Mouse (Mus musculus): ENCODE results near the gene Grifin. TPM values are rescaled to one million over a fixed set of nuclear protein-coding genes. Genes with fewer than 3 reads are reported as not detected.

Grifin gene
- polyA plus RNA-seq, 1 experiment from 2014 or later, result 0.74 TPM

DNA sequence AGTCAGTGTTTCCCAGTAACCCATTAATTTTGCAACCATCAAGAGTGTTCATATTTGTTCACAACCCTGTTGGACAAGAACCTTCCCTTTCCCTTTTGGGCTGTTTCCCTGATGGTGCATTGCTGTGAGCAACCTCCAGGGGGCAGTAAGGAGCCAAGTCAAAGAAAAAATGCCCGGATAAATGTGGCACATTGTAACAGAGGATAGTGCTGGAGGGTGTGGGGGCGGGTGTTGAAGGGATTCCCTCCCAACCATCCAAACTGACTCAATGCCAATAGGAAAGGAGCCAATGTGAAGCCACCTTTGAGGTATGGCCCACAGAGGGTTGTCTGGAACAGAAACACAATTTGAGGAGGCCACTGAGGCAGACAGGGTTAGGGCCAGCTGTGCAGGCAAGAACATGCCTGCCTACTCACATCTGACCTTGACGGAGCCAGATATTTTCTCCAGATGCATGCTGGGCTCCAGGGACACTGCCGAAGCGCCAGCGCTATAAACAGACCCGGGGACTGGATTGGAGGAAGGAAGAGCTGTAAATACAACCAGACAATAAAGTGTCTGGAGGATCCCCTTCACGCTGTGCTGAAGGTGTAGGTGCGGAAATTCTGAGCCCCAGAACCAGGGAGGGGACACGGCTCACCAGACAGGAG, 3.6 kb upstream of the Grifin start:
- Histone ChIP-seq H3K36me3 (ENCODE audit: control insufficient read depth, insufficient read depth, low read length) (no peaks in the 10 kb centered on the region), H3K4me1 (ENCODE audit: control insufficient read depth, insufficient read depth, low read length) (no peaks in the 10 kb centered on the region), H3K9me3 (replicated peaks; ENCODE audit: control insufficient read depth, low read length) (no peaks in the 10 kb centered on the region), H3K27me3 (ENCODE audit: control insufficient read depth, insufficient read depth, low read length) (peaks cover 6% of the 10 kb centered on the region; the same call in 1 of the 2 replicates), H3K4me3 (ENCODE audit: low read depth, low read length) (no peak overlapping the region), H3K27ac (ENCODE audit: low read depth, low read length) (no peak overlapping the region), H3K4me2 (no peak overlapping the region), H3K9ac (ENCODE audit: low read depth, low read length) (no peak overlapping the region)
- no peak for ATAC-seq (replicated peaks; ENCODE audit: insufficient number of reproducible peaks, low FRiP score, low TSS enrichment)
- WGBS (ENCODE audit: insufficient replicate concordance), result 47% methylated on average over 10 of the region's 10 CpGs

DNA sequence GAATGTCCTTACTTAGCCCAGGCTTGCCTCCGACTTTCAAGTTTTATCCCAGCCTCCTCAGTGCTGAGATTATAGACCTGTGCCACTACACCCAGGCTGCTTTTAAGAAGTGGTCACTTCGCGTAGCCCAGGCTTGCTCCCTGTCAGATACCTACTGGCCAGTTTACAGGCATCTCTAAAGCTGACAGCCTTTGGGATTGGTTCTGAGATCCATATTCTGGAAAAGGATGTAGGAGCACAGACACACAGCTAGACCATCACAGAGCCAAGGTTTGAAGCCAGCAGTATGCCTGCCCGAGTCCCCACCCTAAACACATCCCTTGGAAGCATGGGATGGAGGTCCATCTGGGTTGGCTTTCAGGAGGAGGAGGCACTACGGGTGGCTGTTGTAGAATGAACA, 2.9 kb upstream of the Grifin start:
- 82% methylated on average over 5 of the region's 5 CpGs for WGBS (ENCODE audit: insufficient replicate concordance)
- Histone ChIP-seq H3K9me3 (replicated peaks; ENCODE audit: control insufficient read depth, low read length) (no peaks in the 10 kb centered on the region), H3K4me2 (no peak overlapping the region), H3K4me3 (ENCODE audit: low read depth, low read length) (no peak overlapping the region), H3K4me1 (ENCODE audit: control insufficient read depth, insufficient read depth, low read length) (no peaks in the 10 kb centered on the region), H3K27ac (ENCODE audit: low read depth, low read length) (no peak overlapping the region), H3K27me3 (ENCODE audit: control insufficient read depth, insufficient read depth, low read length) (peaks cover 6% of the 10 kb centered on the region; the same call in 1 of the 2 replicates), H3K36me3 (ENCODE audit: control insufficient read depth, insufficient read depth, low read length) (no peaks in the 10 kb centered on the region), H3K9ac (ENCODE audit: low read depth, low read length) (no peak overlapping the region)
- no peak for ATAC-seq (replicated peaks; ENCODE audit: insufficient number of reproducible peaks, low FRiP score, low TSS enrichment)

DNA sequence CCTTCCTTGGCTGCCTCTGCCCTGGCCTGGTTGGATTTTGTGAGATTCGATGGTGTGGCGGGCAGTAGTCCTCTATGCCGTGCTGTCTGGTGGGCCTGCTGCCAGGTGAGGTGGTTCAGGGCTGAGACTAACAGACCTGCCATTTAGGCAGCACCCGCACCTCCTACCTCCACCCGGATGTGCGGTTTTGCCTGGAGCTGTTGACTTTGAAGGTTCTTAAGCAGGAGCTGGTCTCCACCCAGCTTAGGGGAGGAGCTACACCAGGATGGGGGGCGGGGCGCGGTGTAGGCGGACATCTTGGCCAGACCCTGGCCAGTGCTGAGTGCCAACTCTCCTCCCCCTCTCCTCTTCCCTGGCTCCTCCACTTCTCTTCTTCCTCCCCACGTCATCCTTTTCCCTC, 2.5 kb upstream of the Grifin start:
- Histone ChIP-seq H3K9me3 (replicated peaks; ENCODE audit: control insufficient read depth, low read length) (no peaks in the 10 kb centered on the region), H3K4me3 (ENCODE audit: low read depth, low read length) (no peak overlapping the region), H3K27ac (ENCODE audit: low read depth, low read length) (no peak overlapping the region), H3K27me3 (ENCODE audit: control insufficient read depth, insufficient read depth, low read length) (peaks cover 6% of the 10 kb centered on the region; the same call in 1 of the 2 replicates), H3K9ac (ENCODE audit: low read depth, low read length) (no peak overlapping the region), H3K36me3 (ENCODE audit: control insufficient read depth, insufficient read depth, low read length) (no peaks in the 10 kb centered on the region), H3K4me1 (ENCODE audit: control insufficient read depth, insufficient read depth, low read length) (no peaks in the 10 kb centered on the region), H3K4me2 (no peak overlapping the region)
- ATAC-seq (replicated peaks; ENCODE audit: insufficient number of reproducible peaks, low FRiP score, low TSS enrichment), result no peak
- WGBS (ENCODE audit: insufficient replicate concordance), result 50% methylated on average over 11 of the region's 11 CpGs

DNA sequence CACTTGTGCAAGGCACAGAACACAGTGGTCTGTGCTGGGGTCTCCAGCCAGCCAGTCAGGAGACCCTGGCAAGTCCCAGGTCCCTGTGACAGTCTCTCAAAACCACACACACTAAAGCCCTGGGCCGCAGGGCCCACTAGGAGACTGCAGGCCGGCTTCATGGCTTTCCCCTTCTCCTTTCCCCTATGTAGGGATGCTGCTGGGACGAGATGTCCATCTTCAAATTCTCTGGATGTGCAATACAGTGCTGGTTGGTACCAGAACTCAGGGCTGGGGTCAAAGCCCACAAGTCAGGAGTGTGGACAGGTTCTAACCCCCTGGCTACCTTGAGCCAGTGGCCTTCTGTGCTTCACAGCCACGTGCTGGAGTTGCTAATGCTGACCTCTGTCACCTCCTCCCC, 1.4 kb upstream of the Grifin start:
- H3K9me3 ChIP-seq (replicated peaks; ENCODE audit: control insufficient read depth, low read length), result no peaks in the 10 kb centered on the region
- H3K4me2 ChIP-seq, result no peak overlapping the region
- no peak for ATAC-seq (replicated peaks; ENCODE audit: insufficient number of reproducible peaks, low FRiP score, low TSS enrichment)
- no peak overlapping the region for H3K27ac ChIP-seq (ENCODE audit: low read depth, low read length)
- H3K4me1 ChIP-seq (ENCODE audit: control insufficient read depth, insufficient read depth, low read length), result no peaks in the 10 kb centered on the region
- no peak overlapping the region for H3K4me3 ChIP-seq (ENCODE audit: low read depth, low read length)
- H3K9ac ChIP-seq (ENCODE audit: low read depth, low read length), result no peak overlapping the region
- H3K27me3 ChIP-seq (ENCODE audit: control insufficient read depth, insufficient read depth, low read length), result peaks cover 6% of the 10 kb centered on the region; the same call in 1 of the 2 replicates
- H3K36me3 ChIP-seq (ENCODE audit: control insufficient read depth, insufficient read depth, low read length), result no peaks in the 10 kb centered on the region
- 69% methylated on average over 4 of the region's 4 CpGs for WGBS (ENCODE audit: insufficient replicate concordance)

DNA sequence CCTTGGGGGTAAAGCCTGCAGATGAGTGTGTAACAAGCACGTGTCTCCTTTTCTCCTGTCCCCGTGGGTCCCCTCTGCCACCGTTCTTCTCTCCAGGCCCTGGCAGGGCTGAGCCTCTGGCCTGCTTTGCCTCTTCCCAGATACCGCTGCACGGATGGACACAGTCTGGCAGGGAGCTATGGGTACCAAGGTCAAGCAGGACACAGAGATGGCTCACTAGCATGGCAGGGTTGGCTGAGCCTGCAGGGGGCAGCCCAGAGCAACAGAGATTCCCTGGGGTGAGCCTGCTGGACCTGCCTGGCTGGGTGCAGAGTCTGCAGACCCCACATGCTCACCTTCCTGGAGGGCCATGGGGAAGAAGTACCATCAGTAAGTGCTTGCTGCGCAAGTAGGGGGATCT, 985 bp upstream of the Grifin start:
- Histone ChIP-seq H3K9me3 (replicated peaks; ENCODE audit: control insufficient read depth, low read length) (no peaks in the 10 kb centered on the region), H3K27me3 (ENCODE audit: control insufficient read depth, insufficient read depth, low read length) (peaks cover 6% of the 10 kb centered on the region; the same call in 1 of the 2 replicates), H3K27ac (ENCODE audit: low read depth, low read length) (no peak overlapping the region), H3K4me1 (ENCODE audit: control insufficient read depth, insufficient read depth, low read length) (no peaks in the 10 kb centered on the region), H3K36me3 (ENCODE audit: control insufficient read depth, insufficient read depth, low read length) (no peaks in the 10 kb centered on the region), H3K9ac (ENCODE audit: low read depth, low read length) (no peak overlapping the region), H3K4me3 (ENCODE audit: low read depth, low read length) (no peak overlapping the region), H3K4me2 (no peak overlapping the region)
- 59% methylated on average over 6 of the region's 6 CpGs for WGBS (ENCODE audit: insufficient replicate concordance)
- no peak for ATAC-seq (replicated peaks; ENCODE audit: insufficient number of reproducible peaks, low FRiP score, low TSS enrichment)

DNA sequence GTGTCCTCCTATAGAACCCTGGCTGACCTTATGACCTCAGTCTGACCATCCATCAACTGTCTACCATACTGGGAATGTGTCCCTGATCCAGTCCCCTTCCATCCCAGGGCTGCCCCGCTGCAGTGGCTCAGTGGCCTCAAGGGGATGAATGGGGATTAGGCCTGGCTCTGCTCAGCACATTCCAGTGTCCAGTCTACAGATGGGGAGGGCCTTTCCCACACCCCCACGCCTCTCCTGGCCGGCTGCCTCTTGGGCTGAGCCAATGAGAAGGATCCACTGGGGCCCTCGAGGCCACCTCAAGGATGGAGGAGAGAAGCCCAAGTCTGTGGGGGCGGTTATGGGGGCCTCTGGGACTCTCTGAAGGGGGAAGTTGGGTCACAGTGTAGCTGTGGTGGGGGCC, 580 bp upstream of the Grifin start:
- Histone ChIP-seq H3K4me3 (ENCODE audit: low read depth, low read length) (no peak overlapping the region), H3K27me3 (ENCODE audit: control insufficient read depth, insufficient read depth, low read length) (peaks cover 6% of the 10 kb centered on the region; the same call in 1 of the 2 replicates), H3K36me3 (ENCODE audit: control insufficient read depth, insufficient read depth, low read length) (no peaks in the 10 kb centered on the region), H3K9ac (ENCODE audit: low read depth, low read length) (no peak overlapping the region), H3K4me1 (ENCODE audit: control insufficient read depth, insufficient read depth, low read length) (no peaks in the 10 kb centered on the region), H3K27ac (ENCODE audit: low read depth, low read length) (no peak overlapping the region), H3K4me2 (no peak overlapping the region), H3K9me3 (replicated peaks; ENCODE audit: control insufficient read depth, low read length) (no peaks in the 10 kb centered on the region)
- 57% methylated on average over 5 of the region's 5 CpGs for WGBS (ENCODE audit: insufficient replicate concordance)
- ATAC-seq (replicated peaks; ENCODE audit: insufficient number of reproducible peaks, low FRiP score, low TSS enrichment), result peak; percentile 43; the same call in 1 of the 2 replicates

DNA sequence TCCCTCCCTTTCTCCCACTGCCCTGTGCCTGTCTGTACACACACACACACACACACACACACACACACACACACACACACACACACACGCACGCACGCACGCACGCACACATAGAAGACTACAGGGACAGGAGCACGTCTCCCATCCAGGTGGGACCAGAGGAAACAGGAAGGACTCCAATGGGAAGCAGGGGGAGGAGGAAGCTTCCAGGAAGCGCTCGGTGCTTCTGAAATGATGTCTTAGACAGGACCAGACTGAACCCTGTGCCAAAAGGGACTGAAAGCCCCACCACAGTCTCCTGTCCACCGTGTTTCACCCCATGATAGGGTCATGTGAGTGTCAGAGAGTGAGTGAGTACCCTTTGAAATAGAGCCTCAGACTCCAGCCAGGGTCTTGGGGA, 2.3 kb downstream of the Grifin start:
- 81% methylated on average over 9 of the region's 9 CpGs for WGBS (ENCODE audit: insufficient replicate concordance)
- no peaks in the 10 kb centered on the region for H3K36me3 ChIP-seq (ENCODE audit: control insufficient read depth, insufficient read depth, low read length)

DNA sequence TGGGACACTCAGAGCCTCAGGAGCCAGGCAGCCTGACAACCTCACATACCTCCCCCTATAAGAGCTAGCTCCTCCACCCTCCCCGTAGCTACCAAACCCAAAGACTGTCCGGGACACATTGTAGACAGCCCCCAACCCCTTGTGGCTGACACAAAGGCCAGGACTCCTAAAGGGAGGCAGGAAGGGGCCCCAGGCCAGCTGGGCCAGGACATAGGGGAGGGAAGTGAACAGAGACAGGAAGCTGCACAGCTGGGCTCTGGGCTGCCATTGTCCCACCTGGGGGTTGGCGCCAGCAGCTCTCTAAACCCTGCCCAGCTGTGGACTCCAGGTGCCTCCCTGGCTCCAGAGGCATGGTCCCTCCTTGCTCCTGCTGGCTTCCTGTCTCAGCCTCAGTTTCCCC, 8.0 kb downstream of the Grifin start:
- no peak for ATAC-seq (replicated peaks; ENCODE audit: insufficient number of reproducible peaks, low FRiP score, low TSS enrichment)
- Histone ChIP-seq H3K4me3 (ENCODE audit: low read depth, low read length) (no peak overlapping the region), H3K9me3 (replicated peaks; ENCODE audit: control insufficient read depth, low read length) (no peaks in the 10 kb centered on the region), H3K4me2 (no peak overlapping the region), H3K9ac (ENCODE audit: low read depth, low read length) (no peak overlapping the region), H3K27me3 (ENCODE audit: control insufficient read depth, insufficient read depth, low read length) (peaks cover 3% of the 10 kb centered on the region), H3K36me3 (ENCODE audit: control insufficient read depth, insufficient read depth, low read length) (no peaks in the 10 kb centered on the region), H3K4me1 (ENCODE audit: control insufficient read depth, insufficient read depth, low read length) (no peaks in the 10 kb centered on the region), H3K27ac (ENCODE audit: low read depth, low read length) (no peak overlapping the region)
- WGBS (ENCODE audit: insufficient replicate concordance), result 60% methylated on average over 3 of the region's 3 CpGs

More for the DNA sequence above, 2.3 kb downstream of the Grifin start:
- Histone ChIP-seq H3K9me3 (replicated peaks; ENCODE audit: control insufficient read depth, low read length) (no peaks in the 10 kb centered on the region), H3K27me3 (ENCODE audit: control insufficient read depth, insufficient read depth, low read length) (peaks cover 6% of the 10 kb centered on the region; the same call in 1 of the 2 replicates), H3K4me2 (no peak overlapping the region), H3K9ac (ENCODE audit: low read depth, low read length) (no peak overlapping the region), H3K27ac (ENCODE audit: low read depth, low read length) (no peak overlapping the region), H3K4me3 (ENCODE audit: low read depth, low read length) (no peak overlapping the region), H3K4me1 (ENCODE audit: control insufficient read depth, insufficient read depth, low read length) (no peaks in the 10 kb centered on the region)
- no peak for ATAC-seq (replicated peaks; ENCODE audit: insufficient number of reproducible peaks, low FRiP score, low TSS enrichment)

DNA sequence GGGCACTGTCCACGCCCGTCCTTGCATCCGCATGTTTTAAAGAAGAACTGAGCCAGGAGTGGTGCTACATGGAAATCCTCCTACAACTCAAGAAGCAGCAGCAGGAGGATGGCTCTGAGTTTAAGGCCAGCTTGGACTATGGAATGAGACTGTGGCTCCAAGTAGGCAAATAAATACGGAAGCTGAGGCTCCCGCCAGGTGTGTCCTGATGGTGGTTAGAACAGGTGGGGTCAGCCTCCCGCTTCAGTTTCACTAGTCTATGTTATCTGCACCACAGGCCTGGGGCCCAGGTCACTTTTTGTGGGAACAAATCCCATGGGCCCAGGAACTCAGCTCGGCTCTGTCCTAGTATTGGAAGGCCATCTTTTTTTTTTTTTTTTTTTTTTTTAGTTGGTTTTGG, 11.2 kb downstream of the Grifin start:
- H3K4me1 ChIP-seq (ENCODE audit: control insufficient read depth, insufficient read depth, low read length), result no peaks in the 10 kb centered on the region
- no peaks in the 10 kb centered on the region for H3K36me3 ChIP-seq (ENCODE audit: control insufficient read depth, insufficient read depth, low read length)
- peaks cover 3% of the 10 kb centered on the region for H3K27me3 ChIP-seq (ENCODE audit: control insufficient read depth, insufficient read depth, low read length)
- no peak for ATAC-seq (replicated peaks; ENCODE audit: insufficient number of reproducible peaks, low FRiP score, low TSS enrichment)
- WGBS (ENCODE audit: insufficient replicate concordance), result 80% methylated on average over 7 of the region's 7 CpGs
- H3K27ac ChIP-seq (ENCODE audit: low read depth, low read length), result no peak overlapping the region
- no peaks in the 10 kb centered on the region for H3K9me3 ChIP-seq (replicated peaks; ENCODE audit: control insufficient read depth, low read length)
- H3K9ac ChIP-seq (ENCODE audit: low read depth, low read length), result no peak overlapping the region
- H3K4me2 ChIP-seq, result no peak overlapping the region
- no peak overlapping the region for H3K4me3 ChIP-seq (ENCODE audit: low read depth, low read length)
